12 mouse cellular contexts compared by ENCODE assay signal in genomic region chr5:100423626-100424025, GRCm38 (mm10). TPM values are rescaled to one million over a fixed set of nuclear protein-coding genes. Genes with fewer than 3 reads are reported as not detected.
DNase-seq lines count a peak whose midpoint lies in the region; ATAC-seq lines count a peak whose summit lies in the region.
"Had no signal": no experiment of that assay in that cellular context is flagged by ENCODE, and none has a peak within 500 bp of the region (broad histone marks: within the 10 kb centered on the region; RNA-seq: fewer than 3 reads in every experiment).

No protein-coding gene starts in this region.

- H3K27me3 ChIP-seq in forebrain, embryonic 13.5 days, result no peaks in the 10 kb centered on the region
- H3K27me3 ChIP-seq in forebrain, embryonic 15.5 days, result no peaks in the 10 kb centered on the region
- no peaks in the 10 kb centered on the region for H3K27me3 ChIP-seq in kidney, embryonic 15.5 days
- H3K27me3 ChIP-seq in midbrain, embryonic 13.5 days, result no peaks in the 10 kb centered on the region
- H3K27me3 ChIP-seq in midbrain, embryonic 11.5 days (ENCODE audit: control insufficient read depth, insufficient read depth, low read length), result no peaks in the 10 kb centered on the region
- H3K27me3 ChIP-seq in stomach, embryonic 16.5 days (ENCODE audit: control insufficient read depth, insufficient read depth, low read length), result no peaks in the 10 kb centered on the region
- H3K27me3 ChIP-seq: hindbrain, embryonic 15.5 days had no signal

- no peak for ATAC-seq in forebrain, embryonic 13.5 days
- no peak for ATAC-seq in forebrain, embryonic 15.5 days (replicated peaks)
- ATAC-seq in kidney, embryonic 15.5 days (replicated peaks; ENCODE audit: low FRiP score), result no peak
- ATAC-seq in midbrain, embryonic 13.5 days, result no peak
- no peak for ATAC-seq in midbrain, embryonic 11.5 days (ENCODE audit: low FRiP score)
- no peak for ATAC-seq in stomach, embryonic 16.5 days (ENCODE audit: insufficient read depth, low FRiP score)

- H3K4me2 ChIP-seq in forebrain, embryonic 13.5 days, result peak overlapping the region; percentile 29
- H3K4me2 ChIP-seq in forebrain, embryonic 15.5 days (replicated peaks), result no peak overlapping the region
- H3K4me2 ChIP-seq in kidney, embryonic 15.5 days, result peak overlapping the region; percentile 81
- 0 out of 2 replicates have a peak overlapping the region, but pooled peaks have one; percentile 23 for H3K4me2 ChIP-seq in midbrain, embryonic 13.5 days (replicated peaks)
- H3K4me2 ChIP-seq in midbrain, embryonic 11.5 days, result no peak overlapping the region
- H3K4me2 ChIP-seq in stomach, embryonic 16.5 days (ENCODE audit: low read depth, low read length), result 0 out of 2 replicates have a peak overlapping the region, but pooled peaks have one; percentile 30

- H3K36me3 ChIP-seq in forebrain, embryonic 13.5 days (ENCODE audit: poor library complexity, severe bottlenecking), result peaks cover 96% of the 10 kb centered on the region
- peaks cover 84% of the 10 kb centered on the region for H3K36me3 ChIP-seq in forebrain, embryonic 15.5 days
- H3K36me3 ChIP-seq in kidney, embryonic 15.5 days, result peaks cover 97% of the 10 kb centered on the region
- H3K36me3 ChIP-seq in midbrain, embryonic 13.5 days, result peaks cover 93% of the 10 kb centered on the region
- peaks cover 41% of the 10 kb centered on the region for H3K36me3 ChIP-seq in midbrain, embryonic 11.5 days (ENCODE audit: control insufficient read depth, insufficient read depth, low read length)
- H3K36me3 ChIP-seq in stomach, embryonic 16.5 days (ENCODE audit: control insufficient read depth, insufficient read depth, low read length), result peaks cover 39% of the 10 kb centered on the region

- no peak overlapping the region for H3K4me3 ChIP-seq in forebrain, embryonic 13.5 days
- H3K4me3 ChIP-seq in forebrain, embryonic 15.5 days, result no peak overlapping the region
- H3K4me3 ChIP-seq in kidney, embryonic 15.5 days (replicated peaks), result peak overlapping the region; percentile 23
- no peak overlapping the region for H3K4me3 ChIP-seq in midbrain, embryonic 13.5 days (replicated peaks)
- no peak overlapping the region for H3K4me3 ChIP-seq in midbrain, embryonic 11.5 days (ENCODE audit: low read depth, low read length)
- H3K4me3 ChIP-seq in stomach, embryonic 16.5 days (replicated peaks; ENCODE audit: low read length), result no peak overlapping the region
- H3K4me3 ChIP-seq: gastrocnemius, adult 2 months; hindbrain, embryonic 15.5 days had no signal

- 0 out of 2 replicates have a peak overlapping the region, but pooled peaks have one; percentile 41 for H3K9ac ChIP-seq in forebrain, embryonic 13.5 days
- no peak overlapping the region for H3K9ac ChIP-seq in forebrain, embryonic 15.5 days (replicated peaks)
- no peak overlapping the region for H3K9ac ChIP-seq in kidney, embryonic 15.5 days
- 0 out of 2 replicates have a peak overlapping the region, but pooled peaks have one; percentile 40 for H3K9ac ChIP-seq in midbrain, embryonic 13.5 days (replicated peaks)
- H3K9ac ChIP-seq in midbrain, embryonic 11.5 days (ENCODE audit: low read length), result no peak overlapping the region
- peak overlapping the region; percentile 12; the same call in 1 of the 2 replicates for H3K9ac ChIP-seq in stomach, embryonic 16.5 days (ENCODE audit: low read length)
- H3K9ac ChIP-seq: hindbrain, embryonic 15.5 days had no signal

- peaks cover 62% of the 10 kb centered on the region for H3K4me1 ChIP-seq in forebrain, embryonic 13.5 days
- peaks cover 59% of the 10 kb centered on the region for H3K4me1 ChIP-seq in forebrain, embryonic 15.5 days
- H3K4me1 ChIP-seq in kidney, embryonic 15.5 days, result peaks cover 61% of the 10 kb centered on the region
- peaks cover 61% of the 10 kb centered on the region for H3K4me1 ChIP-seq in midbrain, embryonic 13.5 days (replicated peaks)
- peaks cover 30% of the 10 kb centered on the region for H3K4me1 ChIP-seq in midbrain, embryonic 11.5 days (ENCODE audit: control insufficient read depth, insufficient read depth, low read length)
- peaks cover 31% of the 10 kb centered on the region for H3K4me1 ChIP-seq in stomach, embryonic 16.5 days (ENCODE audit: control insufficient read depth, insufficient read depth, low read length)

- no peaks in the 10 kb centered on the region for H3K9me3 ChIP-seq in forebrain, embryonic 13.5 days (replicated peaks)
- no peaks in the 10 kb centered on the region for H3K9me3 ChIP-seq in forebrain, embryonic 15.5 days
- H3K9me3 ChIP-seq in kidney, embryonic 15.5 days (replicated peaks), result no peaks in the 10 kb centered on the region
- H3K9me3 ChIP-seq in midbrain, embryonic 13.5 days, result no peaks in the 10 kb centered on the region
- no peaks in the 10 kb centered on the region for H3K9me3 ChIP-seq in midbrain, embryonic 11.5 days (ENCODE audit: control insufficient read depth, low read length)
- H3K9me3 ChIP-seq in stomach, embryonic 16.5 days (replicated peaks; ENCODE audit: control insufficient read depth, low read length), result no peaks in the 10 kb centered on the region
- H3K9me3 ChIP-seq: hindbrain, embryonic 15.5 days had no signal

- no peak overlapping the region for H3K27ac ChIP-seq in forebrain, embryonic 13.5 days
- no peak overlapping the region for H3K27ac ChIP-seq in forebrain, embryonic 15.5 days (replicated peaks)
- peak overlapping the region; percentile 41; the same call in 1 of the 2 replicates for H3K27ac ChIP-seq in kidney, embryonic 15.5 days
- H3K27ac ChIP-seq in midbrain, embryonic 13.5 days, result no peak overlapping the region
- H3K27ac ChIP-seq in midbrain, embryonic 11.5 days (ENCODE audit: low read depth, low read length), result no peak overlapping the region
- no peak overlapping the region for H3K27ac ChIP-seq in stomach, embryonic 16.5 days (ENCODE audit: low read length)
- H3K27ac ChIP-seq: gastrocnemius, adult 2 months; hindbrain, embryonic 15.5 days had no signal

- no peak for DNase-seq in kidney, adult 8-10 months
- no peak for DNase-seq in midbrain, embryonic 11.5 days (ENCODE audit: low spot score, missing footprints)
- DNase-seq in layer of hippocampus, postnatal 14 days (ENCODE audit: low spot score in 2 of 2), result no peak
- DNase-seq: cerebellum, adult 9-11 months; gastrocnemius, adult 2 months; thymus, adult 2 months had no signal

- 76% methylated on average over 7 of the region's 7 CpGs for WGBS in forebrain, embryonic 13.5 days
- WGBS in forebrain, embryonic 15.5 days, result 75% methylated on average over 7 of the region's 7 CpGs
- WGBS in kidney, embryonic 15.5 days, result 49% methylated on average over 7 of the region's 7 CpGs
- WGBS in midbrain, embryonic 13.5 days, result 80% methylated on average over 7 of the region's 7 CpGs
- 79% methylated on average over 7 of the region's 7 CpGs for WGBS in midbrain, embryonic 11.5 days
- 69% methylated on average over 7 of the region's 7 CpGs for whole genome bisulfite sequencing in stomach, embryonic 16.5 days

RNA-seq across cellular contexts. Expression of gene Sec31a, which starts 7.6 kb away (rescaled TPM):
- 76.7 and 78.0 TPM in 2 replicates for polyA plus RNA-seq in forebrain, embryonic 13.5 days (2015; fragmentation: Nextera tagmentation; extraction: Ambion mirVana)
- 79.3 and 83.0 TPM in 2 replicates for polyA plus RNA-seq in forebrain, embryonic 15.5 days (2015; fragmentation: Nextera tagmentation; extraction: Ambion mirVana)
- polyA plus RNA-seq in kidney, embryonic 15.5 days (2015; fragmentation: Nextera tagmentation; extraction: Ambion mirVana), result 158 and 174 TPM in 2 replicates
- polyA plus RNA-seq in midbrain, embryonic 13.5 days (2015; fragmentation: Nextera tagmentation; extraction: Ambion mirVana), result 90.3 and 91.0 TPM in 2 replicates
- 92.2 and 100 TPM in 2 replicates for polyA plus RNA-seq in midbrain, embryonic 11.5 days (2014; fragmentation: Nextera tagmentation; extraction: Ambion mirVana)
- 189 and 205 TPM in 2 replicates for polyA plus RNA-seq in stomach, embryonic 16.5 days (2015; fragmentation: Nextera tagmentation; extraction: Ambion mirVana)
- 100 to 1,000 TPM; 101 to 103 TPM for total RNA-seq in layer of hippocampus, postnatal 14 days (2021)

Comparison
In these comparisons a context has a peak if more than half of its experiments do, and no peak if none do; other contexts are left out.
1. H3K4me2 ChIP-seq: peak in forebrain, embryonic 13.5 days (single experiment), kidney, embryonic 15.5 days (single experiment), midbrain, embryonic 13.5 days (single experiment) and stomach, embryonic 16.5 days (single experiment); none in forebrain, embryonic 15.5 days (single experiment) and midbrain, embryonic 11.5 days (single experiment).
2. H3K9ac ChIP-seq: peak in forebrain, embryonic 13.5 days (single experiment), midbrain, embryonic 13.5 days (single experiment) and stomach, embryonic 16.5 days (single experiment); none in forebrain, embryonic 15.5 days (single experiment), kidney, embryonic 15.5 days (single experiment) and midbrain, embryonic 11.5 days (single experiment).